Mouse (Mus musculus): Measurements from ENCODE around the gene 9930104L06Rik. TPM values are rescaled to one million over a fixed set of nuclear protein-coding genes. Genes with fewer than 3 reads are reported as not detected.

The 9930104L06Rik gene
- total RNA-seq, 2 experiments from 2014 or later, result 12.7 to 14.0 TPM

DNA sequence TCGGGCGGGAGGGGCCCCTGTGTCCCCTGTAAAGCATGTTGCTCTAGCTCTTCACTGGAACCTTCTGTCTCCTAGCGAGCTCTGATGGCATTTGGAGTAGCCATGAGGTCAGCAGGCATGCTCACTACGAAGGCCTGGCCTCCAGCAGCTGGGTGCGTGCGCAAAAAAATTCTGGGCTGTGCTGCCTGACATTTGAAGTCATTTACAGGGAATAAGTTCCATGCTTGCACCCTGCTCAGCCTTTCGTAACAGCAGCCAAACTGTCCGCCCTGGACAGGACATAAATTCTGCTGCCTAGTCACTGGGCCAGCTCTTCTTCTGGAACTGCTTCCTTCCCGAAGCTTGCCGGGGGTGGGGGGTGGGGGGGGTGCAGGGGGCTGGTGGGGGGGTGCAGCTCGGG lies 22.2 kb downstream of the 9930104L06Rik start:
- DNase-seq (ENCODE audit: low spot score in 2 of 2), result peak; percentile 31 to 37

DNA sequence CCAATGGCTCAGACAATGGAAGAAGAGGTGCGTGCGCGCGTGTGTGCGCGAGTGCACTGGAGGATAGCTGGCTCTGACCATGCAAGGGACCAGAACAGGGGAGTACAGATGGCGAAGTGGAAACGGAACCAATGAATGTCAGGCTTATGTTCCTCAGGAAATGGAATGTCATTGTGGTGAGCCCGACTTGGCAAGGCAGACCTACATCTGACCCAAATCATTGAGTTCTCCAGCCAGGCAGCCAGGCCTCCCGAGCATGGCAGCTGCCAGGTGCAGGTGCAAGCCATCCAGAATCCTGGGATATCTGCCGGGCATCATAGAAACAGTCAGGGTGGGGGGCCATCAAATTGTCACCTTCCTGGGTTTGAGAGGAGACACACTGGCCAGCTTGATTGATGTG lies 24.1 kb downstream of the 9930104L06Rik start:
- no peak for DNase-seq (ENCODE audit: low spot score in 2 of 2)

DNA sequence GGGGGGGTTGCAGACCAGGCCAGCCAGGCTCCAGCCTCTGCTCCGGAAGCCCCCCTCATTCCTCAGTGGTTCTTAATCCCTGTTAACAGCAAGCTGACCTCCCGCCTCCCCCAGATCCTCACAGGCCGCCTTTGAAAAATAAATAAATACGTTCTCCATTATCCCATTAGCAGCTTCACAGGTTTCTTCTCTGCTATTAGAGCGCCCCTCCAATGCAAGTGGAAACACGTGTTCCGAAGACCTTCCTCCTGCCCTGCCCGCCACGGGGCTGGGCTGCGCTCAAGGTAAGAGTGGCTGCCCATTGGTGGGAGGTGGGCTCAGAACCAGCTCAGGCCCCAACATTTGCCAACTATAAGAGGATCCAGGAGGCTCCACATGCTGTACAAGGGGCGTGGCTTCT lies 25.7 kb downstream of the 9930104L06Rik start:
- no peak for DNase-seq (ENCODE audit: low spot score in 2 of 2)

DNA sequence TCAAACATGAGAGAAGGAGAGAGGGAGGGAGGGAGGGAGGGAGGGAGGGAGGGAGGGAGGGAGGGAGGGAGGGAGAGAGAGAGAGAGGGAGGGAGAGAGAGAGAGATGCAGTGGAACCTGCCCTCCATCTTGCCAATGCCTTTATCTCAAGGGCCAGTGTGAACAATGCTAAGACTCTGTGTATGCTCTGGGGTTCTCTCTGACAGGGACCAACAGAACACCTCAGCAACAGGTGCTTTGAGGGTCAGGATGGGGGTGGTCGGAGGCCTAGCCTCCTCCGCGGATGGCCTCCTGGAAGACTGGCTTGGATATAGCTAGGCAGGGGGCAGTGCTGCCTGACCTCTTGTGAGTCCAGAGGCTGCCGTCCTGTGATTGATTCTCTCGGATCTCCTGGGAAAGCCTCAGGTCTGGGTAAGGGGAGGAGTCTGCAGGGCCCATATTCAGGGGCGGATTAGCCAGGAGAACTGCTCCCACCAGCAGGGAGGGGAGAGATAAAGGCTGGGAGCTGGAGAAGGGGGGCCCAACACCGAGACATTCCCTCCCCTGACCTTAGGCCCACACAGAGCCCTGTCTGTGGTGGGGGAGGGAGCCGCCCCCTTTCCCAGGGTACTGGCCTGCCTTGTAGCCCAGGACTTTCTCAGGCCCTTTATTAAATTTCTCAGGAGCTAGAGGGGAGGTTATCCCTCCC lies 28.2 kb downstream of the 9930104L06Rik start:
- DNase-seq (ENCODE audit: low spot score in 2 of 2), result no peak

DNA sequence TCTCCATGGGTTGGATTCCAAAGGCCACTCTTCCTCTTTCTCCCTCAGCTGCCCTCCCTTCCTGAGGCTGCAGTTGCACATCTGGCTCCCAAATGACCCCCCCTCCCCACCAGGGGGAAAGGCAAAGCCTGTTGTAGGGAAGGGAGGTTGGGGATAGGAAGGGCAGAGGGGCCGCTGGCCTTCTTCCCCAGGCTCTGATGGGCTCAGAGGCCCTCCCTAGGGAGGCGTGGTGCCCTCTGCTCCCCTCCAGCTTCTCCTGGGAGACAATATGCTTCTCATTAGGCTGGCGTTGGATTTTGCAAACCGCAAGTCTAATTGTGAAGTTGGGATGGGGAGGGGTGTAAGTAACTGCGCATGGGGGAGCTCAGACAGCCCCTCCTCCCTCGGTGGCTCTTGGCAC lies 31.9 kb downstream of the 9930104L06Rik start:
- no peak for DNase-seq (ENCODE audit: low spot score in 2 of 2)

- no peak for DNase-seq (ENCODE audit: low spot score in 2 of 2)
Observed at GRCm38 (mm10) chr4:124969219-124969848, 32.5 kb downstream of the 9930104L06Rik start.

DNA sequence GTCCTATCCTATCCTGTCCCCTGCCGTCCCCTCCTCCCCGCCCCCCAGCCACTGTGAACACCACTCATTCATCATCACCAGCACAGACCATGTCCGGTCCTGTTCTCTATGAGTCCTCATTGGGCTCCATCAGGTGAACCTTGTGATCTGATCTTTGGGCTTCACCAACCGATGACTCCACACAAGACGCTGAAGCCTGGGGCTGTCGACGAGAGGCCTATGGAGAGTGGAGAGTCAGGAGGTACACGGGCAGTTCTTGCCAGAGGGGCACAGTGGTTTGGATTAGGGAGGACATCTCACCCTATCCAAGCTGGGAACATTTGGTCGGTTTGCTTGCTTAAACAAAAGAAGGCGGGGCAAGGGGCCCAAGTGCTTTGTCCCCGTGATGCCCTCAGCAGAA lies 33.3 kb downstream of the 9930104L06Rik start:
- DNase-seq (ENCODE audit: low spot score in 2 of 2), result no peak

GRCm38 (mm10) chr4:124970677-124971076 lies 33.8 kb downstream of the 9930104L06Rik start:
- DNase-seq (ENCODE audit: low spot score in 2 of 2), result no peak

DNA sequence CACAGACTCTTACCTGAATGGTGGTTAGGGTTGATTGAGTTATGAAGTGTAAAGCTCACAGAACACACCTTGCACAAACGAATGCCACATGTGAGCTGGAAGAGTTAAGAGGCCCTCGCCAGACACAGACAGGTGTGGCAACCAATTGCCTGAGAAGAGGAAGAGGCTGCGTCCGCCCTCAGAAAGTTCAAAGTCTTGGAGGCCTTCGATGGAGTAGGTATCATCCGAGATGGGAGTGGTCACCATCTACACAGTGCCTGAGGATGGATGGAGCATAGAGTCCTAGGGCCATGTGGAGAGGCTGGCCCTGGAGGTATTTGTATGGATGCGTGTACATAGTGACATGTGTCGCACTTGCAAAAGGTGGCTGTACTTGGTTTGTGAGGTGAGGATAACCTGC lies 34.2 kb downstream of the 9930104L06Rik start:
- no peak for DNase-seq (ENCODE audit: low spot score in 2 of 2)

DNA sequence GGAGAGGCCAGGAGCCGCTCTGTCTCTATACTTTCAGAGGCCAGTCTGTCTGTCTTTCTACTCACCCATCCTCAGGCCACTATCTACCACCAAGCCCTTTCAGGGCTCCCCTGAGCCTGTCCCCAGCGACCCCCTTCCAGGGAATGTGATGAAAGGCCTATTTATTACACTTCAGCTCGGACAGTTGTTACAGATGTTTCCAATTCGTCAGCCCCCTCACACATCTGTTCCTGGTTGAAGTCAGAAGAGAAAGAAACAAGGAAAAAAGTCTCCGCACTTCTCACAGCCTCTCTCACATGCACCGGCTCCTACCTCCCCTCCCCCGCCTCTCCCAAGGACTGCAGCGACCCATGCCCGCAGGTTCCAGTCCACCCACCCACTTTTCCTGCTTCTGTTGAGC lies 35.5 kb downstream of the 9930104L06Rik start:
- no peak for DNase-seq (ENCODE audit: low spot score in 2 of 2)

DNA sequence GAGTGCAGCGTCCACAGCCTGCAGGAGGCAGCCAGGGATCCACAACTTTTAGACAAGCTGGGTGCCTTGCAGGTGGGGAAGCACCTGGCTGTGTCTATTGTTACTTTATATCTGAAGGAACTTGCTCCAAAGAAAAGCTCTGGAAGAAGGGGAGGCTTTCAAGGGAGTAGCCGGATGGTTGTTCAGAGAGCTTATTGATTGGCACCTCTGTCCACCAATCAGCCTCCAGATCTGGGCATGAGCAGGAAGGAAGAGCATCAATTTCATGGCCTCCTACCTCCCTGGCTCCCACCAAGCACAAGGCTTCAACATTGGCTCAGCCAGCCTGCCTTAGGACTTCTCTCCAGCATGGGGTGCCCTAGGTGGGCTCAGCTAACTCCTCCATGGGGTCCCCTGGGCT lies 36.4 kb downstream of the 9930104L06Rik start:
- DNase-seq (ENCODE audit: low spot score in 2 of 2), result no peak

GRCm38 (mm10) chr4:124978201-124978600 lies 41.4 kb downstream of the 9930104L06Rik start:
- DNase-seq (ENCODE audit: low spot score in 2 of 2), result no peak

GRCm38 (mm10) chr4:124983893-124984526 lies 47.2 kb downstream of the 9930104L06Rik start:
- no peak for DNase-seq (ENCODE audit: low spot score in 2 of 2)

DNA sequence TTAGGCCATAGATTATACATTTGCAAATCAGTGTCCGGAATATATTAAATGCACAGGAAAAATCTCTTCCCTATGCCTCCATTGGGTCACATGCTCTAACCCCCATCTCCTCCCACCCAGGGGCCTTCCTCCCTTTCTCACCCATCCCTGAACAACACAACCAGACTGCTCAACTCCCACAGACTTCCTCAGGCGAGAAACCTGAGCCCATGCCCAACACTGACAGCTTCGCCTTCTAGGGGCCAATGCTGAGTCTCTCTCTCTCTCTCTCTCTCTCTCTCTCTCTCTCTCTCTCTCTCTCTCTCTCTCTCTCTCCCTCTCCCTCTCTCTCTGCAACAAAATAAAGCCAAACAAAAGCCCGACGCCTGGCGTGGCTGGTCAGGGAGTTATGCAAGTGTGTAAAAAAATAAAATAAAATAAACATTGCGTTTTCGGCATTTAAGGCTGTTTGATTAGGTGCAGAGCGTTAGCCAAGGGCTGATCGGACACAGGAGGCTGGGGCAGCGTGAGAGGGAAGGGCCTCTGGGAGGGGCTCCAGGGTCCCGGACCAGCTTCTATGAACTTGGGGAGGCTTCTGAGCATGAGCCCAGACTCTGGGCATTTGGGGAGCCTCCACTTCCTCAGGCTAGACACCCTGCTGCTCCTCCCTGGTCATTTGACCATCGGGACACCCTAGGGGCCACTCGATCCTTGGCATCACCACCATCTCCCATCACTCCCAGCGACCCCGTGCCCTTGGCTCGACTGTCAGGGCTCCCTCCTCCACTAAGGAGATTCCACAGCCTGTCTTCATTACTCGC lies 48.2 kb downstream of the 9930104L06Rik start:
- no peak for DNase-seq (ENCODE audit: low spot score in 2 of 2)

- DNase-seq (ENCODE audit: low spot score in 2 of 2), result peak in 1 of 2 experiments; percentile 4
Observed at GRCm38 (mm10) chr4:124985671-124986602, 49.1 kb downstream of the 9930104L06Rik start, which contains the start of gene Rspo1. Rspo1 (plus strand) TSS chr4:124986430.

- no peak for DNase-seq (ENCODE audit: low spot score in 2 of 2)
Observed at GRCm38 (mm10) chr4:124986739-124987710, 50.2 kb downstream of the 9930104L06Rik start.

GRCm38 (mm10) chr4:124987711-124988097 lies 50.9 kb downstream of the 9930104L06Rik start:
- DNase-seq (ENCODE audit: low spot score in 2 of 2), result no peak

DNA sequence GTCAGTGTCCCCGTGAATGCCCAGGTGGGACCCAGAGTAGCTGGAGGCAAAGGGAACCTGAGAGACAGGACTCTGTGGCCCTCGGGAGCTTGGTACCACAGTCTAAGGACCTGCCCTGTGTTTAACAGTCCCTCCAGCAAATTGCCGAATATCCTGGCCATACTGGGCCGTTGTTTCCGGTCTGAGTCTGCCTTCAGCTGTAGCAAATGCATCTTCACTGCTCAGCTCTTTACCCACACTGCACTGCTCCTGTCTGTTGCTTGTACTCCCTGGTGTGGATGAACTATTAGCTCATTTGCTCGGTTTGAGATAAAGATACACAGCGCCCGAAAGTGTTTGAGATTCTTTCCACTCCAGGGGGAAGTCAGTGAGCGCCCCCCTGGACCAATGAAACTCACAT lies 51.5 kb downstream of the 9930104L06Rik start:
- DNase-seq (ENCODE audit: low spot score in 2 of 2), result no peak

GRCm38 (mm10) chr4:124989787-124990253 lies 53.0 kb downstream of the 9930104L06Rik start:
- no peak for DNase-seq (ENCODE audit: low spot score in 2 of 2)

Measured in adrenal gland, adult 18-20 months (tissue).